Mouse (Mus musculus): ENCODE measurements at regions not wholly inside any gene's neighbourhood (a gene's known extent, or its start where the extent isn't known, plus 50 kb on each side); places are given as distances from the start of the nearest gene placed in this dataset.

DNA sequence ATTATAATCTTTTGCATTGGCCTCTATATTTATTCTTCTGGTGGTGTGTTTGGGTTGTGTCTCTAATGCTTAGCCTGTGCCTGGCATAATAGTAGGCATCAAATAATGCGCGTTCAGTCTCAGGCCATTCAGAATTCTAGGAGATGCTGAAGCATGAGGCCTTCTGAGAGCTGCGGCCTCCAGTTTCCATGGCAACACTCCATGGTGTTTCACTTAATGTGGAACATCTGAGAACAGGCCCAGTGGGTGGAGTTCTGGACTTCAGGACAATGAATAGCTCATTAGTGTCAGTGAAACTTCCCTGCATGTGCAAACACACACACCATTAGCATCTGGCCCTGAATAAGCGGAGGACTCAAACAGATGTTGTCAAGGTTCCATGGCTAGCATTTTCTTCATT, 426.5 kb downstream of the Ets1 start:
- no peak for ATAC-seq (replicated peaks in 1 of 2; ENCODE audit: insufficient read depth in 1 of 2, low FRiP score in 2 of 2, low TSS enrichment in 1 of 2, low read depth in 1 of 2, poor library complexity in 2 of 2, severe bottlenecking in 2 of 2)

DNA sequence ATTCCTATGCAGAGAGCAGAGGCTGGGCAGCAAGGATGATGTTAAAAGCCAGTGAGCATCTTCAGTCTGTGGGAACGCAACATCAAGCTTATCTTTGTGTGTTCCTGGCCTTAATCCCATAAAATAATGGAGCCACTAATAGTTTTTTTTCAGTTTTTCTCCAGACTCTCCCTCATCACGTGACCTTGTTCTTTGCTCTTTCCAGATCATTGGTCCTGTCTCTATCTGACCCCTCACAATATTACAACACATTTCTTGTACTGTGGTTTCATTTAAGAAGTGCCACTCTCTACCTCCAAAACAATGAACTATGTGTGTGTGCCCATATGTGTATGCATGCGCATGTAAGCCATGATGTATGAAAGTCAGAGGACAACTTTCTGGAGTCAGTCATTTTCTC, 429.3 kb downstream of the Ets1 start:
- no peak for ATAC-seq (replicated peaks in 1 of 2; ENCODE audit: insufficient read depth in 1 of 2, low FRiP score in 2 of 2, low TSS enrichment in 1 of 2, low read depth in 1 of 2, poor library complexity in 2 of 2, severe bottlenecking in 2 of 2)

DNA sequence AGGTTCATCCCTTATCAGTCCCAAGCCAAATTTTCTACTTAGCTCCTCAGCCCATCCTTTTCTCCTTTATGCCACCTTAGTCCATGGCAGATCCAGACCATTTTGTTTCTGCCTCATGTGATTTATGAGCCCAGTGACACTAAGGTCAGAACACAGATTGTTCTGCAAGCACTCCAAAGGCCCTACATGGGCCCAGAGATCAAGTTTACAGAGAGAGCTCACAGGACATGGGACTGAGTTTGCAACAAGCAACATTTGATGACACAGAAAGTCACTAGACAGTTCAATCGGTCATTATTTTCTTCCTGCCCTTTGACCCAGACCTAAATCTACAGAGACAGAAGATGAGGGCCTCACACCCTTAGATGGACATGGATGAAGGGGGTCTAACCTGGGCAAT, 431.5 kb downstream of the Ets1 start:
- ATAC-seq (replicated peaks in 1 of 2; ENCODE audit: insufficient read depth in 1 of 2, low FRiP score in 2 of 2, low TSS enrichment in 1 of 2, low read depth in 1 of 2, poor library complexity in 2 of 2, severe bottlenecking in 2 of 2), result no peak

DNA sequence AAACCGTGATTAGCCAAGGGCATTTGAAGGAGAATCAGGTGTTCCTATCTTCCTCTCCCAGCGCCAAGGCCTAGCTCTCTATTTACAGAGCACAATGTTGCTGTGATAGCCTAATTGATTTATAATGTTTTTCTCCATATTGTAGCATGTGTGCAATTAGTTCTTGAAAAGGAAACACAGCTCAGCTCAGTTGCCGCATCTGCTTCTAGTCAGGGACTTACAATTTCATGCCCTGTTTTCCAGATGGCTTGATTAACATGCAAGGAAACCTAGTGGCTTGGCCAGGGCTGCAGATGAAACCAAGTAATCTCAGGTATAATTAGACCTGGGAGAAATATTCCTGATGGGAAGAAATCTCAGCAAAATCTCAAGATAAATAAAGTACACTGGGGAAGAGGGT, 434.1 kb downstream of the Ets1 start:
- ATAC-seq (replicated peaks in 1 of 2; ENCODE audit: insufficient read depth in 1 of 2, low FRiP score in 2 of 2, low TSS enrichment in 1 of 2, low read depth in 1 of 2, poor library complexity in 2 of 2, severe bottlenecking in 2 of 2), result no peak

DNA sequence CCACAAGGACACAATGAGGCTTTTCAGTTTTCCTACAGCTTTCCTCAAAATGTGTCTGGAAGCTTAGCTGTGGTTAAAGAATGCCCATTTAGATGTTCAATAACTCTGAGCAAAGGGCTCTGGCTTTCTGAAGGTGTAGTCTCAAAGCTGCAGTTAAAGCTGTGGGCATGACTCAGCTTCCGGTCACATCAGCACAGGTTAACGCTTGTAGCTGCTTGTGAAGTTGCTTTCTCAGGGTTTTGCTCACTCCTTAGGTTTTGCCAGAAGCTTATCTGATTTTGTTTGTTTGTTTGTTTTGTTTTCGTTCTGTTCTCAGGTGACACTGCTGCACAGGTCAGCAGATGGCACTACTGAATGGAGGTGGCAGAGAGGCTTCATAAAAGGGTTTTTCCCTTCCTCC, 444.2 kb downstream of the Ets1 start:
- ATAC-seq (replicated peaks in 1 of 2; ENCODE audit: insufficient read depth in 1 of 2, low FRiP score in 2 of 2, low TSS enrichment in 1 of 2, low read depth in 1 of 2, poor library complexity in 2 of 2, severe bottlenecking in 2 of 2), result peak in 1 of 2 experiments; percentile 73; a peak in 2 of 4 replicates

DNA sequence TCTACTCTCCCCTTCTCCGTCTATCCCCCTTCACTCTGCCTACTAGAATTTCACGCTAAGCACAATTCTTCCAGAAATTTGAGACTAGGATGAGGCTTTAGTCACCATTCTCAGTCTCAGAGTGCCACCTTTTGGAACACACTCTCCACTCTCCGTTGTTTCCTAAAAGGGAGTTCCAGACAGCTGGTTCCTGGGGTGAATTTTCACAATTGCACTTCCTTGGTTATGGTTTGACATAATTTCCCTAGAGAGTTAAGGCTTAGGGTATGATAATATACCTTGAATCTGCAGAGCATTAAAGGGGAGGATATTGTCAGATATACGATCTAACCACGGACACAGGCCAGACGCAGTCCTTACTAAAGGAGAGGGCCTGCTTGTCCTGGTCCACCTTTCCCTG, 444.8 kb downstream of the Ets1 start:
- ATAC-seq (replicated peaks in 1 of 2; ENCODE audit: insufficient read depth in 1 of 2, low FRiP score in 2 of 2, low TSS enrichment in 1 of 2, low read depth in 1 of 2, poor library complexity in 2 of 2, severe bottlenecking in 2 of 2), result 0 out of 4 replicates have a peak, but pooled peaks of 1 of the 2 experiments have one; percentile 46

DNA sequence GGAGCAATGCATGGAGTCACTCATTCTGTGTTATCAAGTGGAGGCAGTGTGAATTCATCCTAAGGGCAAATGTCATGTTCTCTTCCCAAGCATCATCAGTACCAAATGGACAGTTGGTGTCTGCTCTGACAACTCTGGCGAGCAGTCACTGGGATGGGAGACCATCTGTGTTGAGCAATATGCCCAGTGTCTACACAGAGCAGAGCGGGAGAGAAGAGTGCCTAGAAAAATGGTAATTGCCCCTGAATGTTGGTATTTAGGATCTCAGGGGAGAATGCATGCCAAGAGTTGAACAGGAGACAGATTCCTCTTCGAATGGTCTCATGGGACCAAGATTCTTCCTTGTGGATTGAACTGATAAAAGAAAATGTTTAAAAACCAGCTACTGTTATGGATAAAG, 454.0 kb downstream of the Ets1 start:
- ATAC-seq (replicated peaks in 1 of 2; ENCODE audit: insufficient read depth in 1 of 2, low FRiP score in 2 of 2, low TSS enrichment in 1 of 2, low read depth in 1 of 2, poor library complexity in 2 of 2, severe bottlenecking in 2 of 2), result no peak

DNA sequence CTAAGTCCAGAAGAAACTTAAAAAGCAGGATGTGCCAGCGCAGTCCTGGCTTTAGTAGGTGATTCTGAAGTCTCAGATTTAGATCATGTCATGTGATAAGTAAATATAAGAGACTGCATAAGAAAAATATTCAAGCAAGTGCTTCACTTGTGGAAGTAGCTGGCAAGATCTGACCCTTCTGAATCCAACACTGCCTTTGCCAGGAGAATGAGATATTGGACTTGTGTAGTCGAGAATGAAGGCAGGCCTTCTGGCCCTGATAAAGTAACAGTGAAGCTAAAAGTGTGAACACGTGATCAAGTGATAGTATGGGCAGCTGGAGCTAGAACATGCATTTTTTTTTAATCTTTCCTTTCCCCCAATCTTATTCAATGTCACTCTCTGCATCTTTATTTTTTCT, 455.6 kb downstream of the Ets1 start:
- ATAC-seq (replicated peaks in 1 of 2; ENCODE audit: insufficient read depth in 1 of 2, low FRiP score in 2 of 2, low TSS enrichment in 1 of 2, low read depth in 1 of 2, poor library complexity in 2 of 2, severe bottlenecking in 2 of 2), result no peak

DNA sequence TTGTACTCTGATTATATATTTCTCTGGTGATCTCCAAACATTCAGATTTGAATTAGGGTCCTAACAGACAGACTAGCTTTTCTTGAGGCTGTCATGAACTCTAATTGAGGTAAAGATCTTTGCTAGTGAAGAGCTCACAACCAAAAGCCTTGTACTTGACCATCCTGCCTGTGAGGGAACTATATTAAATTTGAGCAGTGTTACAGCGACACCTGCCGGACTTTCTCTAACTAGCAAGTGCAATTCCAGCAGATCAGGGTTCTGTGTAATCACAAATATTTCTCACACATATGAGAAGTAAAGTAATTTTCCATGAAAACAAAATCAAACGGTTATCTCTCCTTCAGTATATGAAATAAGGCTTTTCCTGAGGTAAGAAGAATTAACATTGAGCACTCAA, 459.6 kb downstream of the Ets1 start:
- ATAC-seq (replicated peaks in 1 of 2; ENCODE audit: insufficient read depth in 1 of 2, low FRiP score in 2 of 2, low TSS enrichment in 1 of 2, low read depth in 1 of 2, poor library complexity in 2 of 2, severe bottlenecking in 2 of 2), result peak; percentile 54 to 89; a peak in 3 of 4 replicates

DNA sequence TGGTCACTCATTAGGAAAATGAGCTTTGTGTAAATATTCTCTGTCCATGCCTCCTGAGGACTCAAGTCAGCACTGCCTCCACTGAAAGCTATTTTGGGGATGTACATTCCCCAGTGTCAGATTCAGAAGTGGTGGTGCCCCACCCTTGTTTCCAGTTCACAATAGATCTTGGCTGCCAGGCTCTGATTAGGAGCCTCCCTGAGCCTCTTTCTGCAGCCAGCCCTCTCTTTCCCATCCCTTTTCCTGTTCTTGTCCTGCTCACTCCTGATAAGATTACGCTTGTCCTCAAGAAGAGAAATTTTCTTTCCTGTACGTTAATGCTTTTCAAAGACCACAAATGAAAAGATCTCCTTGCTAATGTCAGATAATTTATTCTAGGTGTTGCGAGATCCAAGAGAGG, 465.2 kb downstream of the Ets1 start:
- ATAC-seq (replicated peaks in 1 of 2; ENCODE audit: insufficient read depth in 1 of 2, low FRiP score in 2 of 2, low TSS enrichment in 1 of 2, low read depth in 1 of 2, poor library complexity in 2 of 2, severe bottlenecking in 2 of 2), result no peak

DNA sequence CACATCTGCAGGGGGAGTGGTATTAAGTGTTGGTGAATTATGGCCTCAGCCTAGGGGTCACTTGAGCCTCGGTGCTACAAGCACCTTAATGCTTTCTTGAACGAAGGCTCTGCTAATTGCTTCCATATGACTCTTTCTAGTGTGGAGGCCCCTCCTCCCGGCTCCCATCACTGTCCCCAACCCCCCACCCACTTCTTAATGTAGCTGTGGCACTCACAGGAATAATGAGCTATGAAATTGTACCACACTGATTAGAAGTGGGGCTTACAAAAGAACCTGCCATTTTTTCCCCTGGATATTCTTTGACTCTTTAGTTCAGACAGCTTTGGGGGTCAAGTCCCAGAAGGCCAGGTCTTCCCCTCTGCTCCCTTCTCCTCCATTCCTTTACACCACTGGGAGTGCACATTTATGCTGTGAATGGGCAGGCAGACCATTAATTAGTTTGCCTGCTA, 468.6 kb downstream of the Ets1 start:
- no peak for ATAC-seq (replicated peaks in 1 of 2; ENCODE audit: insufficient read depth in 1 of 2, low FRiP score in 2 of 2, low TSS enrichment in 1 of 2, low read depth in 1 of 2, poor library complexity in 2 of 2, severe bottlenecking in 2 of 2)

DNA sequence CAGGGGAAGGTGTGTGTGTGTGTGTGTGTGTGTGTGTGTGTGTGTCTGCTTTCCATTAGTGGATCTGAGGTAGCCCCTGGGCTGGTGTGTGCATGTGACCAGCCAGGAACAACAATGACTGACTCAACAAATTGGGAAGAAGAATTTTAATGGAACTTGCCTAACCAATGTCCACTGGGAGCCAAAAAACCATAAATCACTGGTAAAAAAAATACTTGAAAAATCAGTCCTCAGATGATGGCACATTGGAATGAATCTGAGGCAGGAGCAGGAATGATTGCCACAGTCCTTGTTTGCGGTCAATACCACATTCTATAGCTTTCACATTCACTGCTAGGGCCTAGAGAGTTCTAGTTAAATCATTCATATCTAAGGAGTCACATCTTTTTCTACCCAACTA, 487.8 kb downstream of the Ets1 start:
- ATAC-seq (replicated peaks in 1 of 2; ENCODE audit: insufficient read depth in 1 of 2, low FRiP score in 2 of 2, low TSS enrichment in 1 of 2, low read depth in 1 of 2, poor library complexity in 2 of 2, severe bottlenecking in 2 of 2), result no peak

DNA sequence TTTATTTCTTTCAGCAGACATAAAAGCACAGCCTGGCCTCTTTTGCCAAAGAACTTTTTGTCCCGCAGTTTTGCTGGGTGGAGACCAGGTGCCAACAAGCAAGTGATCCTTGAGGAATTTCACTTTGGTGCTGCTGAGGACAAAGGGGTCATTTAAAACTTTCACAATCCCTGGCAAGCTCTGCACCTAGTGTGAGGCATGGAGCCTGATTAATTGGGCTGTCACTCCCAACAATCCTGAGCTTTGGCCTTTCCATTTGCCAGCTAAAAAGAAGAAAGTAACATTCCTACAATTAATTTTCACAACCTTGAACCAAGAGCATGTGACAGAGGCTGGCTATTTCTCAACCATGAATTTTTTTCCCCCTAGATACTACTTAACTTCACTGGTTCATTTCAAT, 516.2 kb downstream of the Ets1 start:
- ATAC-seq (replicated peaks in 1 of 2; ENCODE audit: insufficient read depth in 1 of 2, low FRiP score in 2 of 2, low TSS enrichment in 1 of 2, low read depth in 1 of 2, poor library complexity in 2 of 2, severe bottlenecking in 2 of 2), result no peak

DNA sequence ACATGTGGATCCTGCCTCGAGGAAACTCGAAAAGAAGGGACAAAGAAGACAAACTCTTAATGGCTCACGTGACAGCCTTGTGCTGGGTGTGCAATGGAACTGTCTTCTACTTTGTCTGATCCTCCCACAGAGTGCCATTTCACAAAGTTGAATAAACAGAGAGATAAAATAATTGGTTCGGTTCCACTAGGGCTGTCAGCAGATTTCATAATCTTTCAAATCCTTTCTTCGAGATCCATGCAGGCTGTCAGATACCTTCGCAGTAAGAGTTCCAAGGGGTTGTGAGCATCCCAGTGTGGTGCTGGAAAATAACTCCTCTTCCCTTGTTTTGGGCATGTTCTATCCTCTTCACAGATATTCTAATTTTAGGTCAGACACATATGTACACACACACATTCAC, 532.1 kb downstream of the Ets1 start:
- no peak for ATAC-seq (replicated peaks in 1 of 2; ENCODE audit: insufficient read depth in 1 of 2, low FRiP score in 2 of 2, low TSS enrichment in 1 of 2, low read depth in 1 of 2, poor library complexity in 2 of 2, severe bottlenecking in 2 of 2)

DNA sequence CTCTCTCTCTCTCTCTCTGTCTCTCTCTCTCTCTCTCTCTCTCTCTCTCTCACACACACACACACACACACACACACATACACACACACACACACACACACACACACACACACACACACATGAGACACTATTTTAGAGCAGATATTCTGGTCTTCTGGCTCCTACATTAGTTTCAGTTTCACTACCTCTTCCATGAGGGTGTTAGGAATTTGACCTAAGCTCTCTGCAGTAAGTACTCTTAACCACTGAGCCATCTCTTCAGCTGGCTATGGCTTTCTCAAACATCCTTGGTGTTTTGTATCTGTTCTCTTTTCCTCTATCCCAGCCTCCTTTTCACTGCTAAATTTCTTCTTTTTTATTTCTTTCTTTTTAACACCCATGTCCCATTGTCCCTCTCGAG, 533.1 kb downstream of the Ets1 start:
- ATAC-seq (replicated peaks in 1 of 2; ENCODE audit: insufficient read depth in 1 of 2, low FRiP score in 2 of 2, low TSS enrichment in 1 of 2, low read depth in 1 of 2, poor library complexity in 2 of 2, severe bottlenecking in 2 of 2), result peak; percentile 45 to 65; a peak in 1 of 4 replicates

DNA sequence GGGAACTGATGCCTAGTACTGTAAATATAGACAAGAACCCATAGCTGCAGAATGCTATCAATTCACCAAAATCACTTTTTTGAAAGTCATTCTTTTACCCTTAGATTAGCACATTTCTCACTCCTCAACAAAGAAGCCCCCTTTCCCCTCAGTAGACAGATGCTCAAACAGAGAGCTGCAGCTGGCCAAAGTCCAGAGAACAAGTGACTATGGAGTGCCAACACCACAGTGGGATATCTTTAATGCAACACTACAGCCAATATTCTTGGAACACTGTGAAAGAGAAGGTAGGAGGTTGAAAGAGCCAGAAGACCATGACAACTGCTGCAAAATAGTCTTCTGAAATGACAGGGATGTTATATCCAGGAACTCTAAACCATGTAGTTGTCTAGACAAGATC, 544.0 kb downstream of the Ets1 start:
- ATAC-seq (replicated peaks in 1 of 2; ENCODE audit: insufficient read depth in 1 of 2, low FRiP score in 2 of 2, low TSS enrichment in 1 of 2, low read depth in 1 of 2, poor library complexity in 2 of 2, severe bottlenecking in 2 of 2), result no peak

DNA sequence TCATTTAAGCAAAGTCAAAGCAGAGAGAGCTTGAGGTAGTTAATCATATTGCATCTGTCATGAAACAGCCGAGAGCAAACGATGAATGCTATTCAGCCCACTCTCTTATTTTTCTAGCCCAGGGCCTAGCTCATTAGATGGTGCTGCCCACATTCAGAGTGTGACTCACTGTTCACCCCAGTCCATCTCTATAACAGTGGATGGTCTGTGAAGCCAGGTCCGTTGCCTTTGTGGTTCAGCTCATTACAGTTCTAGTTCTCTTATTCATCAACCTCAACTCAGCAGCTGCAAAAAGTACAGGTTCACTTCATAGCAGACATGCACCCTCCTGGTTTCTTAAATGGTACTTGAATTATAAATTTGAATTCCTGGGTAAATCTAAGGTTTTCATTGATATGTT, 551.2 kb downstream of the Ets1 start:
- no peak for ATAC-seq (replicated peaks in 1 of 2; ENCODE audit: insufficient read depth in 1 of 2, low FRiP score in 2 of 2, low TSS enrichment in 1 of 2, low read depth in 1 of 2, poor library complexity in 2 of 2, severe bottlenecking in 2 of 2)

DNA sequence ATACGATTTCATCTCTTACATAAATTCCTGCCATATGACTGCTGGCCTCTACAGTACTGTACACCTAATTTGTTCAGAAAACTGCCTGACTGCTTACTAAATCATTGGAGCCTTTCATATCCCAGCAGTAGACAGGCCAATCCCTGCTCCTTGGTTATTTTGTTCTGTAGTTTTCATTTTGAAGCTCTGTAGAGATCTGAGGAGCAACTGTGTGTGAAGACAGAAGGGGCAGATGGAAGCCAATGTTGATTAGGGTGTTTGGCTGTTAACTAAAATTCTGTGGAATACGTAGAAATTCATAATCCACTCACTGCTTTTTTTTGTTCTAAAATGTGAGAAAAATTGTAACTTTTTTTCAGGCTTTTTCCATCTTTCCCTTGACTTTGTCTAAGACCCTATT, 573.1 kb downstream of the Ets1 start:
- ATAC-seq (replicated peaks in 1 of 2; ENCODE audit: insufficient read depth in 1 of 2, low FRiP score in 2 of 2, low TSS enrichment in 1 of 2, low read depth in 1 of 2, poor library complexity in 2 of 2, severe bottlenecking in 2 of 2), result no peak

DNA sequence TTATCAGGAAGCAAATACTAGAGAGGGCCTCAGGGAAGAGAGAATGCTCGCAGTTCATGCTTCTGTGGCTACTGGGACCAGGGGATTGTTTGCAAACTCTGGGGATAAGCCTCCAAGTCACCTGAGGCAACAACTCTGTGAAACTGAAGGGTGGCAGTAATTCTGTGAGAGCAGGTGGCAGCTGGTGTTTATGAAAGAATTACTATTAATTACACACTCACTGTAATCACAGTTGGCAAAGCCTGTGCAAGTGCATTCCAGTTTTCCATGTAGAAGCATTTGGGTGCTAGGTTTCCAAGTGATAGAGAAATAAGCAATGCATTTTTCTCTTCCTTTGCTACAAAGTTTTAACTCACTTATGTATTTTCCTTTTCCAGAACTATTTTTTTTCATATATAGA, 578.5 kb downstream of the Ets1 start:
- ATAC-seq (replicated peaks in 1 of 2; ENCODE audit: insufficient read depth in 1 of 2, low FRiP score in 2 of 2, low TSS enrichment in 1 of 2, low read depth in 1 of 2, poor library complexity in 2 of 2, severe bottlenecking in 2 of 2), result no peak

DNA sequence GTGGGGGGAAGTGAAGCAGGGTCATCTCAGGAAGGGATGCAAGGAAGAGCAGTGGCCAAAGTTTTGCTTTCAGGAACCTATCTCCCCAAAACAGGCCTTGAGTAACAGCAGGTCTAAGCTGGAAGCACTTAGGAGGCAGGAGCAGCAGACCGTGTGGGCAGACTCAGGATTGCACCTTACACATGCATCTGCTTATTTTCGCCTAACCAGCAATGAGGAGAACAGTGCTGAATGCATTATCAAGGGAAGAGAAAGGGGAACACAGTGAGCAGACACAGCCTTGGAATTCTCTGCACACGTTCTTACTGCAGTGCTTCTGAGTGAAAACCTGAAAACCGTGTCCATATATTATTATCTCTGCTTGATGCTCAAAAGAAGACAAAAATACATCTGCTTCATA, 585.0 kb downstream of the Ets1 start:
- no peak for ATAC-seq (replicated peaks in 1 of 2; ENCODE audit: insufficient read depth in 1 of 2, low FRiP score in 2 of 2, low TSS enrichment in 1 of 2, low read depth in 1 of 2, poor library complexity in 2 of 2, severe bottlenecking in 2 of 2)
